Mouse (Mus musculus): ENCODE measurements around the gene Bms1.

The Bms1 gene

GRCm38 (mm10) chr6:118366196-118366595 lies 53.1 kb downstream of the Bms1 start:
- DNase-seq (ENCODE audit: low spot score), result peak; percentile 26

GRCm38 (mm10) chr6:118365781-118366180 lies 53.5 kb downstream of the Bms1 start:
- peak; percentile 22 for DNase-seq (ENCODE audit: low spot score)

GRCm38 (mm10) chr6:118350342-118350741 lies 68.9 kb downstream of the Bms1 start:
- DNase-seq (ENCODE audit: low spot score), result no peak

GRCm38 (mm10) chr6:118348186-118348585 lies 71.1 kb downstream of the Bms1 start:
- no peak for DNase-seq (ENCODE audit: low spot score)

GRCm38 (mm10) chr6:118347291-118347690 lies 72.0 kb downstream of the Bms1 start:
- no peak for DNase-seq (ENCODE audit: low spot score)

GRCm38 (mm10) chr6:118341861-118342485 lies 77.3 kb downstream of the Bms1 start:
- DNase-seq (ENCODE audit: low spot score), result no peak

- DNase-seq (ENCODE audit: low spot score), result no peak
These were observed 81.6 kb downstream of the Bms1 start for GRCm38 (mm10) chr6:118337660-118338059.

GRCm38 (mm10) chr6:118336541-118337480 lies 82.5 kb downstream of the Bms1 start:
- DNase-seq (ENCODE audit: low spot score), result no peak

- DNase-seq (ENCODE audit: low spot score), result no peak
These were observed 83.3 kb downstream of the Bms1 start for GRCm38 (mm10) chr6:118335934-118336450.

GRCm38 (mm10) chr6:118333861-118334260 lies 85.4 kb downstream of the Bms1 start:
- DNase-seq (ENCODE audit: low spot score), result no peak
